Mouse (Mus musculus) C2C12 (cell line): Measurements from ENCODE around the gene Il12rb1.

Experiments
- CEBPB ChIP-seq: IDR thresholded peaks from one replicate; pipeline ENCODE4 v1.6.1; 2011; ENCODE audit warnings: low read depth, mild to moderate bottlenecking, control low read depth, moderate library complexity
- CTCF ChIP-seq: IDR thresholded peaks from one replicate; pipeline ENCODE4 v1.5.1; 2011; ENCODE audit not compliant: control insufficient read depth, insufficient read depth, insufficient read length
- MAX ChIP-seq: IDR thresholded peaks from one replicate; pipeline ENCODE4 v1.6.1; 2011; ENCODE audit warnings: mild to moderate bottlenecking, control low read depth
- USF1 ChIP-seq: IDR thresholded peaks from one replicate; pipeline ENCODE4 v1.6.1; 2011; ENCODE audit warnings: low read depth, mild to moderate bottlenecking, control low read depth, moderate library complexity

GRCm38 (mm10) chr8:70866001-70866520 lies 57.8 kb downstream of the Il12rb1 start:
- no peak for TF ChIP-seq CTCF
- no peak for TF ChIP-seq MAX
- TF ChIP-seq USF1: no peak
- TF ChIP-seq CEBPB: no peak
